Mouse (Mus musculus): ENCODE measurements at regions not wholly inside any gene's neighbourhood (a gene's known extent, or its start where the extent isn't known, plus 50 kb on each side); places are given as distances from the start of the nearest gene placed in this dataset.

- in situ Hi-C loops (cut with MboI, MseI) = no loop called here
Measured at GRCm38 (mm10) chr12:107010995-107011786, 477.2 kb upstream of the 3110018I06Rik start.

- in situ Hi-C loops (cut with MboI, MseI) = no loop called here
Measured at GRCm38 (mm10) chr12:107016801-107017200, 471.6 kb upstream of the 3110018I06Rik start.

- in situ Hi-C loops (cut with MboI, MseI) = no loop called here
Measured at GRCm38 (mm10) chr12:107021806-107022205, 466.6 kb upstream of the 3110018I06Rik start.

GRCm38 (mm10) chr12:107026821-107027220 lies 461.6 kb upstream of the 3110018I06Rik start:
- in situ Hi-C loops (cut with MboI, MseI) = no loop called here

GRCm38 (mm10) chr12:107027842-107028549 lies 460.4 kb upstream of the 3110018I06Rik start:
- in situ Hi-C loops (cut with MboI, MseI) = no loop called here

GRCm38 (mm10) chr12:107028985-107029384 lies 459.4 kb upstream of the 3110018I06Rik start:
- in situ Hi-C loops (cut with MboI, MseI) = no loop called here

- in situ Hi-C loops (cut with MboI, MseI) = no loop called here
Measured at GRCm38 (mm10) chr12:107036357-107036756, 452.1 kb upstream of the 3110018I06Rik start.

GRCm38 (mm10) chr12:107041927-107042652 lies 446.3 kb upstream of the 3110018I06Rik start:
- in situ Hi-C loops (cut with MboI, MseI) = no loop called here

- in situ Hi-C loops (cut with MboI, MseI) = no loop called here
Measured at GRCm38 (mm10) chr12:107046496-107046895, 441.9 kb upstream of the 3110018I06Rik start.

- in situ Hi-C loops (cut with MboI, MseI) = no loop called here
Measured at GRCm38 (mm10) chr12:107047059-107047531, 441.3 kb upstream of the 3110018I06Rik start.

GRCm38 (mm10) chr12:107050891-107051635 lies 437.4 kb upstream of the 3110018I06Rik start:
- in situ Hi-C loops (cut with MboI, MseI) = no loop called here

- in situ Hi-C loops (cut with MboI, MseI) = no loop called here
Measured at GRCm38 (mm10) chr12:107052136-107052535, 436.3 kb upstream of the 3110018I06Rik start.

- in situ Hi-C loops (cut with MboI, MseI) = no loop called here
Measured at GRCm38 (mm10) chr12:107056553-107056952, 431.9 kb upstream of the 3110018I06Rik start.

- in situ Hi-C loops (cut with MboI, MseI) = no loop called here
Measured at GRCm38 (mm10) chr12:107060514-107060913, 427.9 kb upstream of the 3110018I06Rik start.

- in situ Hi-C loops (cut with MboI, MseI) = no loop called here
Measured at GRCm38 (mm10) chr12:107067346-107067745, 421.1 kb upstream of the 3110018I06Rik start.

GRCm38 (mm10) chr12:107082541-107082940 lies 405.9 kb upstream of the 3110018I06Rik start:
- in situ Hi-C loops (cut with MboI, MseI) = no loop called here

- in situ Hi-C loops (cut with MboI, MseI) = no loop called here
Measured at GRCm38 (mm10) chr12:107085058-107085905, 403.1 kb upstream of the 3110018I06Rik start.

GRCm38 (mm10) chr12:107085906-107086655 lies 402.4 kb upstream of the 3110018I06Rik start:
- in situ Hi-C loops (cut with MboI, MseI) = no loop called here

GRCm38 (mm10) chr12:107092151-107092550 lies 396.3 kb upstream of the 3110018I06Rik start:
- in situ Hi-C loops (cut with MboI, MseI) = no loop called here

GRCm38 (mm10) chr12:107093326-107093725 lies 395.1 kb upstream of the 3110018I06Rik start:
- in situ Hi-C loops (cut with MboI, MseI) = no loop called here
